Mouse (Mus musculus): Measurements from ENCODE around the gene Ocel1.
A peak's percentile ranks its signal among the peaks of the same experiment; 100 is the strongest.
"Not testable (repeated sequence)": the region's sequence is repeated elsewhere in the genome, so short reads cannot be mapped to it uniquely, and the experiment has no call there.

Ocel1 gene

GRCm38 (mm10) chr8:71371236-71371848, at the start of gene Ocel1:
Gene Ocel1, plus strand, starts transcription at chr8:71371298.
- peak; percentile 95 for DNase-seq (ENCODE audit: low read depth, low spot score)

- DNase-seq (ENCODE audit: low read depth, low spot score), result no peak
Observed at GRCm38 (mm10) chr8:71322939-71323338, 48.2 kb upstream of the Ocel1 start.

- peak; percentile 64 for DNase-seq (ENCODE audit: low read depth, low spot score)
Observed at GRCm38 (mm10) chr8:71324848-71325247, 46.2 kb upstream of the Ocel1 start.

DNA sequence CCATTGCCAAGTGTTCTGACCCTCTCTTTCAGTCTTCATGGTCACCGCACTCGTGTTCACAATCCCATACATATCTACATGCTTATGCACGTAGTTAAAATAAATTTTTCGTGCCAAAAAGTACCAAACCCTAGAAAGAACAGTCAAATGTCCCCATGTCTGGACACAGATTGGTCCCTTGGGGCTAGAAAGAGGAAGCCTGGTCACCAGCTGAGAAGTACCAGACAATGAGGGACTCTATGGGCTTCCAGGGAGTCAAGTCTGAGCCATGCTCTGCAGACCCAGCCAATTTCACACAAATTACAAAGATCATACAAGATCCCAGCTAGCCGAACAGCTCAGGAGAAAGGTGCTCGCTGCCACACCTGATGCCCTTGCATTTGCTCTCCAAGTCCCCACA, 33.3 kb upstream of the Ocel1 start:
- not testable (repeated sequence) for DNase-seq (ENCODE audit: low read depth, low spot score)

GRCm38 (mm10) chr8:71340625-71341024, 30.5 kb upstream of the Ocel1 start:
- peak; percentile 73 for DNase-seq (ENCODE audit: low read depth, low spot score)

- DNase-seq (ENCODE audit: low read depth, low spot score), result peak; percentile 74
Observed at GRCm38 (mm10) chr8:71346581-71346980, 24.5 kb upstream of the Ocel1 start.

- DNase-seq (ENCODE audit: low read depth, low spot score), result peak; percentile 50
Observed at GRCm38 (mm10) chr8:71351117-71351516, 20.0 kb upstream of the Ocel1 start.

- DNase-seq (ENCODE audit: low read depth, low spot score), result peak; percentile 53
Observed at GRCm38 (mm10) chr8:71351520-71351919, 19.6 kb upstream of the Ocel1 start.

DNA sequence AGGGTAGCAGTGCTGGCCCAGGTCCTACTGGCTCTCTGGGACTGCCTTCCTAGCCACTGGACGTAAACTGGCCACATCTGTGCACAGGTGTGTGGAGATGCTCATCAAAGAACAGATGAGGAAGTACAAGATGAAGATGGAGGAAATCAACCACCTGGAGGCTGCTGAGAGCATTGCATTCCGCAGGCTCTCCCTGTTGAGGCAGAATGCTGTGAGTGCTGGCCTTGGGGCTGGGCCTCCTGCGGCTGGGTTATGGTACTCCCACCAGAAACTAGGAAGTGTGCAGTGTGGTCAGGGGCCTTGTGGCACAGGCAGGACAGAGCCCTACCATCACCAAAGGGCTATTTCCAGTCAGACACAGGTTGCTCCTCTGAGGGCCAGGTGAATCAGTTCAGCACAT, 13.1 kb upstream of the Ocel1 start:
- no peak for DNase-seq (ENCODE audit: low read depth, low spot score)

DNA sequence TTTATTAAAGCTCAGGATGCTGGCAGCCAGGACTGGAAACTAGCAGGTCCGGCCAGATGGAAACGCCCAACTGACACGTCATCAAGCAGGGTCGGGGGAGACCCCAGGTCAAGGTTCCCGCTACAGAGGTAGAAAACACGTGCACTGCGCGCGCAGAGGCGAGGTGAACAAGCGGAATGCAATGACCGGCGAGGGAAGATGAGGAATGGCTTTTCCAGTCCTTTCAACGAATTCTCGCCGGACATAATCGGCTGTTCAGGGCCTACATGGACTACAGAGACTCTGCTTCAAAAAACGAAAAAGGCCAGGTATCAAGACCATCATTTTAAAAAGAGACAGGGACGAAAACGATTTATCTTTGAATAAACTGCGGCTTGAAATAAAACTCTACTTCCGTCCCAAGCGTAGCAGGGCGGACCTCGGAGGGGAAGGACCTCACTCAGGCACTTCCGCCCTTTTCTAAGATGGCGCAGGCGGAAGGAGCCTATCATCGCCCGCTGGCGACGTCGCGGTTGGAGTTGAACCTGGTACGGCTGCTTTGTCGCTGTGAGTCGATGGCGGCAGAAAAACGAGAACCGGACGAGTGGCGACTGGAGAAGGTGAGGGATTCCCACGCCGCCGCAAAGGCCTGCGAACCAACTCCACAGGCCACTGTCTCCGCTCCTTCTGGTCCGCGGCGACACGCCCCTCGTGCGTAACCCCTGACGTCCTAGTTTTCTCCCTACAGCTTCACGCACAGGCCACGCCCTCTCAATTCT, 4.1 kb upstream of the Ocel1 start, which contains the start of gene Use1:
Gene Use1 (plus strand): TSS at position 78 of the 758 bp plus-strand sequence.
- peak; percentile 98 for DNase-seq (ENCODE audit: low read depth, low spot score)

DNA sequence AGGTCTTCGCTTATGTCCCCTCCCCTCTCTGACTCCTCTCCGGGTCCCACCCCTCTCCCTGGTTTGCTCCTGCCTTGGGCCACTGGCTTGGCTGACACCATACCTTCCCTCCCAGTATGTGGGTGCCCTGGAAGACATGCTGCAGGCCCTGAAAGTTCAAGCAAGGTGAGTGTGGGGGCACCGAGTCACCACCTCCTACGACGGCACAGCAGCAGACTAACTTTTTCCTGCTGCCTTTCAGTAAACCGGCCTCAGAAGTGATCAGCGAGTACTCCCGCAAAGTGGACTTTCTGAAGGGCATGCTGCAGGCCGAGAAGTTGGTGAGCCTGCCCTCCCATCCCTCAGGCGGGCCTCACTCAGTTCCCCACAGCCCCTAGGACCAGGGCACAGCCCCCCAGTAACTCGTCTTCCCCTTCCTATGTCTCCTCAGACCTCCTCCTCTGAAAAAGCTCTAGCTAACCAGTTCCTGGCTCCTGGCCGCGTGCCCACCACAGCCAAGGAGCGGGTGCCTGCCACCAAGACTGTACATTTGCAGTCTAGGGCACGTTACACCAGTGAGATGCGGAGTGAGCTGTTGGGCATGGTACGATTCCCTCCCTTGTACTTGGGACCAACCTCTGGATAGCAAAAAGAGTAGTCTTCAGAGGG, 3.4 kb upstream of the Ocel1 start:
- DNase-seq (ENCODE audit: low read depth, low spot score), result peak; percentile 48

DNA sequence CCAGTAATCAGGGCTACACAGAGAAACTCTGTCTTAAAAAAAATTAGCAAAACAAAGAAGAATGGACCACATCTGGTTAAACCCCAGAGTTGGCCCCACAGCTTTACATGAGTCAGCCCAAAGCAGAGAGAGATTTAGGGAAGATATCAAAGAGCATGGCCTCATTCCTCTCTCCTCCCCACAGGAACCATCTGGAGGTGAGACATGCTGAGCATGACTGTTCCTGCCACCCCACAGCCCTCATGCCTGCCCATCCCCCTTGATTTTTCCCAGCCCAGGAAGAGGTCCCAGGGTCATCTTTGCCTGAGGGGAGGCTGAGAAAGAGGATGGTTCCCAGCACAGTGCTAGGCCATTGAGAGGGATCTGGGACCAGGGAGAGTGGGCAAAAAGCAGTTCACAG, 2.7 kb upstream of the Ocel1 start:
- DNase-seq (ENCODE audit: low read depth, low spot score), result peak; percentile 84

DNA sequence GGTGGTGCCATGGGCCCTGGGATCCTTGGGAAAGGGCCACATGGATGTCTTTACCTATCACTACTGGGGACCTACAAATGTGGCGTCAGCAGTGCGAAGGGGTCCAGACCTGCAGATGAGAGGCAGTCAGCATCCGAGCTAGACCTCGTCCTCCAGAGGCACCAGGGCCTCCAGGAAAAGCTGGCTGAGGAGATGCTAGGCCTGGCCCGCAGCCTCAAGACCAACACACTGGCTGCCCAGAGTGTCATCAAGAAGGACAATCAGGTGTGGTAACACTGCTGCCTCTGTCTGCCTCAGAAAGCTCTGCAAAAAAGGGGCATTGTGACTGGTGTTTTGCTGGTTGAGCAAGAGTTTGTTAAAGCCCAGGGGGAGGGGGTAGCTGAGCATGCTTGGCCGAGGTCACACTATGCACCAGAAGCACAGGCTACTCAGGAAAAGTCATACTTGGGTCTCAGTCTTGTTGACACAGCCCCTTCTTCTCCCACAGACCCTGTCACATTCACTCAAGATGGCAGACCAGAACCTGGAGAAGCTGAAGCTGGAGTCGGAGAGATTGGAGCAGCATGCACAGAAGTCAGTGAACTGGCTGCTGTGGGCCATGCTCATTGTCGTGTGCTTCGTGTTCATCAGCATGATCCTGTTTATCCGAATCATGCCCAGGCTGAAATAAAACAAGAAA, 1.9 kb upstream of the Ocel1 start:
- no peak for DNase-seq (ENCODE audit: low read depth, low spot score)

DNA sequence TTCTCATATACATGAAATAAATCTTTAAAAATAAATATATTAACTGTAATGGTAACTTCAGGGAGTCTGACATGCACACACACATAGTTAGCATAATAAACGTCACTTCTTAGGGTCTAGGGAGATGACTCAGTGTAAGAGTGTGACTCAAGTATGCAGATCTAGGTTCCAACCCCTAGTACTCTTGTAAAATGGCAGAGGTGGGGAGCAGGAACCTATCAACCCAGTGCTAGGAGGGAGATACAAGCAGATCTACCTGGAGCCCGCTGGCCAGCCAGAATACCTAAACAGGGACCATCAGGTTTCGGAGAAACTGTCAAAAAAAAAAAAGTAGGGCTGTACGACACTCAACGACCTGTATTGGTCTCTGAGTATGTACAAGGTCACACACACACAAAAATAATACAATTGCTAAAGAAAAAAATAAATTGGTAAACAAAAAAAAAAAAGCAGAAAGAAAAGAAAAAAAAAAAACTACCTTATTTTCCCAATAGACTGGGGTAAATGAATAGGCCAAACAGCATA, 325 bp upstream of the Ocel1 start:
- peak; percentile 62 for DNase-seq (ENCODE audit: low read depth, low spot score)

- no peak for DNase-seq (ENCODE audit: low read depth, low spot score)
Observed at GRCm38 (mm10) chr8:71372427-71372826, 1.3 kb downstream of the Ocel1 start.

DNA sequence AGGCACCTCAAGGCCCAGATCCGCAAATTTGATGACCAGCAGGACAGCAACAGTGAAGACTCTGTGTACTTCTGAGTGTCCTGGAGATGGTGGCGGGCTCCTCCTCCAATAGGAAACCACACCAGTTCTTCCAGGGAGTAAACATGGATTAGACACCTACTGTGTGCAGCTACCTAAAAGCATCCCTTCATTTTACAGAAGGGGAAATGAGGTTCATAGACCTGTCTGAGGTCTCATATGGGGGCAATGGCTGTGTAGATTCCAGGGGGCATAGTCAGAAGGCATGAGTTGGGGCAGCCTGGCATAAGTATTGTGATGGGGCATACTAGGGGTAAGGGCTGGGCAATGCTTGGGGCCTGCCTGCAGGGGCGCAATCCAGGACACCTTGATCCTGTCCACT, 1.9 kb downstream of the Ocel1 start:
- DNase-seq (ENCODE audit: low read depth, low spot score), result no peak

DNA sequence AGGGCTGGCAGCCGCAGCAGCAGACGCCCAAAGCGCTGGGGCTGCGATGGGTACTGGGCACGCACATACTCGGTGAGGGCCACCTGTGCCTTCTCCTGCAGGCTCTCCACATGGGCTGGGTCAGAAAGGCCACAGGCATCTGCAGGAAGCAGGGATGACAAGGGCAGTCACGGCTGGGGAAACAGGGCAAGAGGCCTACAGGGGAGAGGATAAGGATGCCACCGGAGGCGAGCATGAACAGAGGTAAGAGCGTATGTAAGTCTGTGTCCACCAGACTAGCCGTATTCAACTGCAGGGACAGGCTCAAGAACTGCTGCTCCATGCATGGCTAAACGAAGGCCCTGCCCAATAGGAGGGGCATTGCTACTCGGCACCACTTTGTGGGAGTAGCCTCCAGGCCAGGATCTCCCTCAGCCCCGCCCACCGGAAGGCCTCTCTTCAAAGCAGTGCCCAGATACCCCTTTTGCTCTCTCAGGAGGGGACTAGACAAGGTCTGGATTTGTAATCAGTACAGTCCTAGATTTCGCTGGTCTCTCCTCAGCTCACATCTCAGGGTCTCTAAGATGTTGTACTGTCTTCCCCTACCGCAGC, 3.6 kb downstream of the Ocel1 start:
- no peak for DNase-seq (ENCODE audit: low read depth, low spot score)

DNA sequence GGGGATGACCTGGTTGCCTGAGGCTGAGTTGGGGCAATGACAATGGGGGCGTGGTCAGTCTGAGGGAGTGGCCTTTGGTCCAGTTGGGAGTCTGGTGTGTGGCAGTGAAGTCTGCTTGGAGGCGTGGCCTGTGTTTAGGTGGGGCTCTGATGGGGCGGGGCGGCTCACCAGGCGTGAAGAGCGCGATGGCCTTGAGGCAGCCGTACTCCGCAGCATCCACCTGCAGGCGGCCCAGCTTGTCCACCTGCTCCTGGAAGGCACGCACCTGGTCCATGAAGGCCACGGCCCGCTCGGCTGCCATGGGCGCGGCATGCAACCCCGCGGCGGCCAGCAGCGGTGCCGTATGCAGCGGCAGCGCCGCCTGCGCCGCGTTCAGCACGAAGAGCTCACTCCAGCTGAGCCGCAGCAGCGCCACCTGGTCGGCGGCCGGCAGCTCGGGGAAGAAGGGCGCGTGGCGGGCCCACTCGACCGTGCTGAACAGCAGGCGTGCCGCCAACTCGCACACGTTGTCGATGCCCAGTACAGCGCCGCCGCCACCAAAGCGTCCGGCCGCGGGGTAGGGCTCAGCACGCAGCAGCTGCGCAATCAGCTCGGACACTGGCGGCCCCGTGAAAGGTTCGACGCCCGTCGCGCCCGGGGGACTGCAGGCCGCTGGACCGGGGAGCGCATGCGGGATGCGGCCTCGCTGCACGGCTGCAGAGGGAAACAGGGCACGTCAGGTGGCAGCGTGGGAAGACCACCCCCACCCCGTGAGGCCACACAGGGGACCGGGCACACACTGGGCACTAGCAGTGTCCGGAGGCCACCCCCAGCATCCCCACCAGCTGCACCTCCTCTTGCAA, 4.7 kb downstream of the Ocel1 start:
- no peak for DNase-seq (ENCODE audit: low read depth, low spot score)

DNA sequence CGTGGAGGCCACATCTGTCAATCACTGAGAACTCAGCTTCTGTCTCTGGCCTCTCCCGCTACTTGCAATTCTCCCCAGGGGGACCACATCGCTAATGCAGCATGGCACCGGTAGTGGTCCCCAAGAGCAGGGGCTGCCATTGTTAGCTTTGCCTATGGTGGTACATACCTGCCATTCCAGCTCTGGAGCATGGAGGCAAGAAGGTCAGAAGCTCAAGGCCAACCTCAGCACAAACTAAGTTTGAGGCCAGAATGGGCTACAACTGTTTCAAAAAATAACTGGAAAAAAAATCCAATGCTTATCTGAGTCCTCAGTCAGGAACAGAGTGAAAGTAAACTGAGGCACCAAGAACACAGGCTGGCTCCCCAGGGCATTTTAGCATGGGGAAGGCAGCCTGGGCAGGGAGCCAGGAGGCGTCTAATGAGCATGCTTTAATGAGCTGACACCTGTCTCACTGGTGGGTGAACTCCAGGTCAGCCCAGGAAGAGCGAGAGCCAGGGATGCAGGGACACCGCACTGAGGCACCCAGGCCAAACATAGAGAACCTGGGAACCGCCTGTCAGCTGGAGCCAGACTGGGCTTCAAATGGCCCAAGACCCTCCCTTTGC, 5.4 kb downstream of the Ocel1 start:
- DNase-seq (ENCODE audit: low read depth, low spot score), result no peak

DNA sequence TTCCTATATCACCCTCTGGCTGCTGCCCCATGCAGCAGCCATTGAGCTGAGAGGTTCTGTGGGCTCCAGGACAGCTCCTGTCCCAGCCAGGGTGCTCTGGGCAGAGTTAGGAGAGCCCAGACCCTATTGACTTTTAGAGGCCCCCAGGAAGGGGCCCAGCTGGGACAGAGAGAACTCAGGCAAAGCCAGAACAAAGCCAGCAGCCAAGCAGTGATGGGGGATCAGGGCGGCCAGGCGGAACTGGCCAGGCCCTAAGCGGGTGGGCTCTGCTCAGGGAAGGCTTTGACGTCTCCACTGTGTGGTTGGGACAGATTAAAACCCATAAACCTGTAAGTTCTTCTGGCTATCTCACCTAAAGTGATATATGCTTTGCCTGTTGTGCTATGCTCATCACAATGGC, 7.9 kb downstream of the Ocel1 start:
- DNase-seq (ENCODE audit: low read depth, low spot score), result no peak

Data from 3T3-L1 (cell line).